Mouse (Mus musculus): ENCODE results near the gene Zkscan1.

DNA sequence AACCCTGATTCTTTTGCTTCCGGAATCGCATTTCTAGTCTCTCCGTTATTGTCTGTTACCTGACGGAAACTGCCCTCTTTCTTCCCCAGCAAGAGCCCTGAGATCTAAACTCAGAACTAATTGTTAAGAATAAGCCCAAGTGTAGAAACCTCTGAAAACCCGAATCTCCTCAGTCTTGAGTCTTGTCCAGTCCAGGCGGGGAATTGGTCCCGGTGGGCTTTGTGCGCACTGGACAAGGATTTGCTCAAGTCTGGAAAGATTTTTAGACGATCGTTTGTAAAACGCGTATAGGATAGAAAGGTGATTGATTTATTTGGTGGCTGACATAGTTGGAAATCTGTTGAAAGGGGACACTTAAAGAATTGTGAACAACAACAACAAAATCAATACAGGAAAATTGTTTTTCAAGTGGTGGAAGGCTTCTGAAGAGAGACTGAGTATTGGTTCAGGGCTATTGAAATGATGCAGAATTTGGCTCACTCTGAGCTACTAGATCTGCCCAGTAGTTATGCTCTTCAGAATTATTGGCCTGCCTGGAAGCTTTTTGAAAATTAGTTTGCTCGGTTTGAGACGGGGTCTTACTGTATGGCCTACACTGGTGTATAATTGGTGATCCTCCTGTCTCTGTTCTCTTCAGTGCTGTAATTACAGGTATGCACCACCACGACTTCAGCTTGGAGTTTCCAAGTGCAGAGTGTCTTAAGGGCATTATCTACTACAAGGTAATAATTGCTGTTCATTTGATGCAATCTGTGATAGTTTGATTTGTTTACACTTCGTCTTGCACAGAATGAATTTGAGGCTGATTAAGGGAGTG lies 32.5 kb downstream of the Zkscan1 start:
- TF ChIP-seq HCFC1 (IDR thresholded peaks at IDR 0.05; ENCODE audit: borderline replicate concordance, insufficient read depth, low read length) = no peak; the same call in 1 of the 2 replicates
- no peak for TF ChIP-seq ZNF384 (IDR thresholded peaks at IDR 0.05; ENCODE audit: low read depth, low read length)
- no peak for TF ChIP-seq CHD2 (IDR thresholded peaks at IDR 0.05; ENCODE audit: low read depth, low read length)
- no peak for TF ChIP-seq MAFK (IDR thresholded peaks at IDR 0.05; ENCODE audit: insufficient read depth, low read depth, low read length)
